Mouse (Mus musculus) hindbrain, embryonic 14.5 days (tissue): ENCODE data around the gene Ifi209. TPM values are rescaled to one million over a fixed set of nuclear protein-coding genes. Genes with fewer than 3 reads are reported as not detected.
"Not testable (repeated sequence)": the region's sequence is repeated elsewhere in the genome, so short reads cannot be mapped to it uniquely, and the experiment has no call there.

Source experiments
- ATAC-seq: fragments of 200-750 bp; cut with Nextera tagmentation; 2 replicates; pipeline ENCODE4 v1.8.0; 2017; ENCODE audit warnings: moderate number of reproducible peaks, mild to moderate bottlenecking, moderate TSS enrichment, moderate library complexity; ENCODE audit not compliant: low FRiP score
- DNase-seq: peaks from one replicate; pipeline ENCODE4 v3.0.0-alpha.2; 2015; ENCODE audit warnings: low spot score
- H3K27ac ChIP-seq: fragments of 300-500 bp; sonication (generic); 2 replicates; pipeline ENCODE4 v1.5.1; 2014; ENCODE audit warnings: mild to moderate bottlenecking, moderate library complexity
- H3K27me3 ChIP-seq: fragments of 300-500 bp; sonication (generic); 2 replicates; pipeline ENCODE4 v1.6.1; 2014; ENCODE audit warnings: mild to moderate bottlenecking, low read length, mixed read lengths; ENCODE audit not compliant: control insufficient read depth, insufficient read depth
- H3K36me3 ChIP-seq: fragments of 300-500 bp; sonication (generic); replicated peaks from 2 replicates; pipeline ENCODE4 v1.6.1; 2014; ENCODE audit not compliant: control insufficient read depth, insufficient read depth
- H3K4me1 ChIP-seq: fragments of 300-500 bp; sonication (generic); replicated peaks from 2 replicates; pipeline ENCODE4 v1.6.1; 2014; ENCODE audit warnings: antibody characterized with exemption, low read length, mixed read lengths; ENCODE audit not compliant: control insufficient read depth, insufficient read depth
- H3K4me2 ChIP-seq: fragments of 300-500 bp; sonication (generic); replicated peaks from 2 replicates; pipeline ENCODE4 v1.6.1; 2014; ENCODE audit warnings: mild to moderate bottlenecking, moderate library complexity
- H3K4me3 ChIP-seq: fragments of 300-500 bp; sonication (generic); replicated peaks from 2 replicates; pipeline ENCODE4 v1.5.1; 2014; ENCODE audit warnings: mild to moderate bottlenecking, low read length
- H3K9ac ChIP-seq: fragments of 300-500 bp; sonication (generic); 2 replicates; pipeline ENCODE4 v1.6.1; 2014
- H3K9me3 ChIP-seq: fragments of 300-500 bp; sonication (generic); 2 replicates; pipeline ENCODE4 v1.6.1; 2016; ENCODE audit warnings: low read length; ENCODE audit not compliant: control insufficient read depth
- WGBS: fragments of 180-500 bp; shearing (Covaris S2); extraction: QIAGEN DNeasy Blood & Tissue Kit; methylation state at CpG from one replicate; pipeline ENCODE4 v1.1.7; 2014; 5-methylcytosine and 5-hydroxymethylcytosine counted together
- polyA plus RNA-seq: library from polyadenylated mRNA; unstranded; fragments of >200 nt; fragmentation: Nextera tagmentation; extraction: Ambion mirVana; gene quantifications from 2 replicates; pipeline ENCODE4 v1.2.1, GENCODE M21; 2014

The Ifi209 gene
- 0.09 and 0.39 TPM in 2 replicates for polyA plus RNA-seq

GRCm38 (mm10) chr1:173630622-173631021 lies at the start of gene Ifi209:
Gene Ifi209 (plus strand): TSS chr1:173630917.
- H3K4me2 ChIP-seq, ATAC-seq, H3K36me3 ChIP-seq, H3K9me3 ChIP-seq, H3K27me3 ChIP-seq, H3K27ac ChIP-seq, DNase-seq, H3K4me1 ChIP-seq, H3K9ac ChIP-seq, H3K4me3 ChIP-seq: not testable (repeated sequence)
- WGBS, result 85% methylated on average over 2 of the region's 2 CpGs

- not testable (repeated sequence) for H3K4me1 ChIP-seq, H3K27ac ChIP-seq, DNase-seq, H3K36me3 ChIP-seq, ATAC-seq, H3K4me3 ChIP-seq, H3K9me3 ChIP-seq, H3K9ac ChIP-seq, H3K27me3 ChIP-seq, H3K4me2 ChIP-seq
- WGBS, result 86% methylated on average over 2 of the region's 2 CpGs
Measured at GRCm38 (mm10) chr1:173589698-173590097, 41.0 kb upstream of the Ifi209 start.

- H3K4me2 ChIP-seq, H3K4me1 ChIP-seq, DNase-seq, H3K27me3 ChIP-seq, ATAC-seq, H3K27ac ChIP-seq, H3K9me3 ChIP-seq, H3K36me3 ChIP-seq, H3K9ac ChIP-seq, H3K4me3 ChIP-seq: not testable (repeated sequence)
- WGBS, result 79% methylated on average over 3 of the region's 3 CpGs
Measured at GRCm38 (mm10) chr1:173598838-173599494, 31.8 kb upstream of the Ifi209 start, which contains the start of gene Ifi213. Gene Ifi213 (minus strand): TSS chr1:173599274.

GRCm38 (mm10) chr1:173610291-173610690 lies 20.4 kb upstream of the Ifi209 start:
- 67% methylated on average over 3 of the region's 3 CpGs for WGBS
- not testable (repeated sequence) for H3K4me1 ChIP-seq, H3K27me3 ChIP-seq, DNase-seq, H3K4me2 ChIP-seq, H3K9ac ChIP-seq, H3K9me3 ChIP-seq, H3K36me3 ChIP-seq, H3K4me3 ChIP-seq, H3K27ac ChIP-seq, ATAC-seq

- not testable (repeated sequence) for H3K4me3 ChIP-seq, H3K27ac ChIP-seq, H3K9me3 ChIP-seq, H3K27me3 ChIP-seq, H3K4me1 ChIP-seq, DNase-seq, H3K9ac ChIP-seq, H3K4me2 ChIP-seq, H3K36me3 ChIP-seq, ATAC-seq
- WGBS, result 88% methylated on average over 2 of the region's 2 CpGs
Measured at GRCm38 (mm10) chr1:173622216-173622615, 8.5 kb upstream of the Ifi209 start.

GRCm38 (mm10) chr1:173624052-173624451 lies 6.7 kb upstream of the Ifi209 start:
- no peak overlapping the region for H3K4me2 ChIP-seq
- no peak overlapping the region for H3K9ac ChIP-seq
- no peaks in the 10 kb centered on the region for H3K27me3 ChIP-seq
- ATAC-seq (no peak), DNase-seq (no peak)
- H3K4me1 ChIP-seq, result no peaks in the 10 kb centered on the region
- WGBS, result 95% methylated on average over 2 of the region's 2 CpGs
- H3K27ac ChIP-seq, result no peak overlapping the region
- H3K36me3 ChIP-seq, result no peaks in the 10 kb centered on the region
- no peaks in the 10 kb centered on the region for H3K9me3 ChIP-seq
- H3K4me3 ChIP-seq, result no peak overlapping the region

- Histone ChIP-seq H3K4me3 (no peak overlapping the region), H3K9me3 (no peaks in the 10 kb centered on the region), H3K27me3 (no peaks in the 10 kb centered on the region), H3K27ac (no peak overlapping the region), H3K36me3 (no peaks in the 10 kb centered on the region), H3K4me2 (no peak overlapping the region), H3K9ac (no peak overlapping the region), H3K4me1 (no peaks in the 10 kb centered on the region)
- no peak for ATAC-seq
- 85% methylated on average over 2 of the region's 2 CpGs for WGBS
- no peak for DNase-seq
Measured at GRCm38 (mm10) chr1:173626686-173627085, 4.0 kb upstream of the Ifi209 start.

GRCm38 (mm10) chr1:173633969-173634645 lies 3.4 kb downstream of the Ifi209 start:
- H3K36me3 ChIP-seq, result no peaks in the 10 kb centered on the region
- no peaks in the 10 kb centered on the region for H3K4me1 ChIP-seq
- H3K4me3 ChIP-seq, result no peak overlapping the region
- DNase-seq (no peak), ATAC-seq (no peak)
- H3K4me2 ChIP-seq, result no peak overlapping the region
- no peaks in the 10 kb centered on the region for H3K27me3 ChIP-seq
- WGBS, result 92% methylated on average over 5 of the region's 5 CpGs
- H3K9ac ChIP-seq, result no peak overlapping the region
- no peaks in the 10 kb centered on the region for H3K9me3 ChIP-seq
- H3K27ac ChIP-seq, result no peak overlapping the region

- Histone ChIP-seq H3K4me1 (no peaks in the 10 kb centered on the region), H3K27me3 (no peaks in the 10 kb centered on the region), H3K36me3 (no peaks in the 10 kb centered on the region), H3K9me3 (no peaks in the 10 kb centered on the region), H3K4me2 (no peak overlapping the region), H3K27ac (no peak overlapping the region), H3K4me3 (no peak overlapping the region), H3K9ac (no peak overlapping the region)
- no peak for ATAC-seq
- WGBS, result 81% methylated on average over 2 of the region's 2 CpGs
- DNase-seq, result no peak
Measured at GRCm38 (mm10) chr1:173645393-173645792, 14.7 kb downstream of the Ifi209 start.
